Mouse (Mus musculus) liver, embryonic 14.5 days (tissue): Measurements from ENCODE around the gene Lrrc29. TPM values are rescaled to one million over a fixed set of nuclear protein-coding genes. Genes with fewer than 3 reads are reported as not detected.
A peak's percentile ranks its signal among the peaks of the same experiment; 100 is the strongest.

Experiments used
- ATAC-seq: fragments of 200-750 bp; cut with Nextera tagmentation; 2 replicates; pipeline ENCODE4 v1.8.0; 2017; ENCODE audit warnings: moderate number of reproducible peaks, mild to moderate bottlenecking, moderate library complexity; ENCODE audit not compliant: insufficient read depth
- DNase-seq, 3 experiments: peaks; one replicate each; pipeline ENCODE4 v3.0.0-alpha.2; 2012 to 2013; ENCODE audit warnings: low read depth in 3 of 3, low spot score in 3 of 3
- H3K27ac ChIP-seq: fragments of 300-500 bp; sonication (generic); 2 replicates; pipeline ENCODE4 v1.5.1; 2014; ENCODE audit warnings: moderate library complexity, mild to moderate bottlenecking, control low read depth, inconsistent platforms
- H3K27me3 ChIP-seq: fragments of 300-500 bp; sonication (generic); 2 replicates; pipeline ENCODE4 v1.6.1; 2014; ENCODE audit warnings: mild to moderate bottlenecking, low read length, moderate library complexity; ENCODE audit not compliant: control insufficient read depth, insufficient read depth
- H3K36me3 ChIP-seq: fragments of 300-500 bp; sonication (generic); replicated peaks from 2 replicates; pipeline ENCODE4 v1.6.1; 2014; ENCODE audit warnings: low read depth; ENCODE audit not compliant: control insufficient read depth, insufficient read depth
- H3K4me1 ChIP-seq, 2 experiments: fragments of 200-500 bp in 1 of 2; fragments of 300-500 bp in 1 of 2; sonication (generic) in 1 of 2; replicated peaks; 2 replicates each; pipeline ENCODE4 v1.6.1; 2012 to 2014; ENCODE audit warnings: antibody characterized with exemption in 1 of 2, inconsistent platforms in 1 of 2, low read length in 1 of 2; ENCODE audit not compliant: control insufficient read depth in 2 of 2, insufficient read depth in 2 of 2
- H3K4me2 ChIP-seq: fragments of 300-500 bp; sonication (generic); 2 replicates; pipeline ENCODE4 v1.6.1; 2014; ENCODE audit warnings: low read depth, mild to moderate bottlenecking, control low read depth, moderate library complexity
- H3K4me3 ChIP-seq, 2 experiments: fragments of 200-500 bp in 1 of 2; fragments of 300-500 bp in 1 of 2; sonication (generic) in 1 of 2; 2 replicates each; pipeline ENCODE4 v1.5.1; 2012 to 2014; ENCODE audit warnings: low read depth in 2 of 2, low read length in 2 of 2, mild to moderate bottlenecking in 2 of 2, control low read depth in 1 of 2, inconsistent platforms in 1 of 2, moderate library complexity in 1 of 2; ENCODE audit not compliant: insufficient read depth in 1 of 2
- H3K9ac ChIP-seq: fragments of 300-500 bp; sonication (generic); replicated peaks from 2 replicates; pipeline ENCODE4 v1.6.1; 2014; ENCODE audit warnings: mild to moderate bottlenecking, control low read depth, moderate library complexity
- H3K9me3 ChIP-seq: fragments of 300-500 bp; sonication (generic); 2 replicates; pipeline ENCODE4 v1.6.1; 2016; ENCODE audit warnings: low read length, mixed read lengths; ENCODE audit not compliant: control insufficient read depth
- CTCF ChIP-seq: IDR thresholded peaks from 2 replicates; pipeline ENCODE4 v1.5.1; 2016; ENCODE audit warnings: antibody characterized with exemption, low read depth, control low read depth
- EP300 ChIP-seq: IDR thresholded peaks from 2 replicates; pipeline ENCODE4 v1.6.1; 2016; ENCODE audit warnings: antibody characterized with exemption, low read depth
- WGBS: fragments of 180-500 bp; shearing (Covaris S2); extraction: QIAGEN DNeasy Blood & Tissue Kit; methylation state at CpG from one replicate; pipeline ENCODE4 v1.1.7; 2014; ENCODE audit not compliant: insufficient replicate concordance; 5-methylcytosine and 5-hydroxymethylcytosine counted together
- polyA plus RNA-seq, 2 experiments: library from polyadenylated mRNA; depleted of rRNA in 1 of 2; stranded (reverse) in 1 of 2; unstranded in 1 of 2; fragments of >200 nt; fragmentation: Nextera tagmentation in 1 of 2; extraction: Ambion mirVana in 1 of 2; gene quantifications; 2 replicates each; pipeline versions ENCODE4 v1.2.1 to v1.2.3; 2012 to 2014

The Lrrc29 gene
- 10.4 and 12.1 TPM in 2 replicates for polyA plus RNA-seq (2012; rRNA removed)
- 9.1 and 11.4 TPM in 2 replicates for polyA plus RNA-seq (2014; fragmentation: Nextera tagmentation; extraction: Ambion mirVana)

DNA sequence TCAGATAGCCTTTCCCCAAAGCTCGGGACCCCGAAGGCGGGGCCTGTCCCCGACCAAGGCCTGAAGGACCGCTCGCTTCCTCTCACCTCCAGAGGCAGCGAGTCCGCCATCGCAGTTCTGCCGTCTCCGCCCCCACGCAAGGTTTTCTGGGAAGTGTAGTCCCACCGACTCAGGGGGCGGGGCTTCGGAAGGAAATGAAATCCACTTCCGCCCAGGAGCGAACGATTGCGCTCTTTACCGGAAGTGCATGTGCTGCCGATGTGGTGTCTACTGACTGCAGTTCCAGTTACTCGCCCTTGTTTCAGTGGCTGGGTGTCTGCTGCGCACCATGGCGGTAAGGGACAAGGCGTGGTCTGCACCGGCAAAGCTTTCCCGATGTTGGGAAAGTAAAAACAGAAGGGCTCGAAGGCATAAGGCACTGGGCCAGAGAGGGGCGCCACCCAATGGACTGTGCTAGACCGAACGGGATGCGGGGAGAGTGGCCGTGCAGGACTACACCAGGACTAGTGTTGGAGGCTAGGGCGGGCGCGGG is at the start of gene Lrrc29, which contains the start of gene Tmem208:
Gene Lrrc29 (minus strand): TSS at position 138 of the 532 bp plus-strand sequence.
Gene Tmem208 (plus strand): TSS at position 214 of the 532 bp plus-strand sequence.
- under 1% methylated on average over 36 of the region's 36 CpGs for WGBS
- peaks cover 34 to 38% of the 10 kb centered on the region in 2 experiments for H3K4me1 ChIP-seq

GRCm38 (mm10) chr8:105374513-105374966 is 48.5 kb upstream of the Lrrc29 start:
- DNase-seq (peak in 1 of 3 experiments; percentile 22), ATAC-seq (peak; percentile 39; the same call in 1 of the 2 replicates)
- H3K36me3 ChIP-seq, result no peaks in the 10 kb centered on the region
- TF ChIP-seq EP300, result no peak
- TF ChIP-seq CTCF, result peak; percentile 90
- peak overlapping the region; percentile 16; the same call in 1 of the 2 replicates for H3K4me2 ChIP-seq
- no peaks in the 10 kb centered on the region for H3K4me1 ChIP-seq
- H3K27me3 ChIP-seq, result no peaks in the 10 kb centered on the region
- no peak overlapping the region for H3K27ac ChIP-seq
- H3K4me3 ChIP-seq, result no peak overlapping the region
- WGBS, result 29% methylated on average over 33 of the region's 33 CpGs
- H3K9ac ChIP-seq, result no peak overlapping the region
- H3K9me3 ChIP-seq, result no peaks in the 10 kb centered on the region

More for the DNA sequence above, at the start of gene Lrrc29, which contains the start of gene Tmem208:
- no peaks in the 10 kb centered on the region for H3K9me3 ChIP-seq
- H3K27me3 ChIP-seq, result no peaks in the 10 kb centered on the region
- DNase-seq (peak; percentile 96), ATAC-seq (peak; percentile 77)
- H3K36me3 ChIP-seq, result peaks cover 30% of the 10 kb centered on the region
- no peak for TF ChIP-seq EP300
- TF ChIP-seq CTCF, result peak; percentile 81
- peak within 1 kb of the TSS; percentile 75 to 94 for H3K4me3 ChIP-seq
- peak within 1 kb of the TSS; percentile 93 for H3K4me2 ChIP-seq
- H3K27ac ChIP-seq, result peak within 1 kb of the TSS; percentile 98
- peak within 1 kb of the TSS; percentile 83 for H3K9ac ChIP-seq

- H3K27me3 ChIP-seq, result no peaks in the 10 kb centered on the region
- H3K9me3 ChIP-seq, result no peaks in the 10 kb centered on the region
- no peak for ATAC-seq
- no peaks in the 10 kb centered on the region for H3K4me1 ChIP-seq
- DNase-seq, result no peak
- H3K4me3 ChIP-seq, result no peak within 1 kb of the TSS
- H3K4me2 ChIP-seq, result no peak within 1 kb of the TSS
- H3K9ac ChIP-seq, result no peak within 1 kb of the TSS
- WGBS, result 40% methylated on average over 2 of the region's 2 CpGs
- TF ChIP-seq EP300 (no peak), CTCF (no peak)
- H3K36me3 ChIP-seq, result no peaks in the 10 kb centered on the region
- no peak within 1 kb of the TSS for H3K27ac ChIP-seq
These were observed 47.0 kb upstream of the Lrrc29 start, which contains the start of gene Plekhg4 for GRCm38 (mm10) chr8:105373032-105373431. TSS of gene Plekhg4 (plus strand) at chr8:105373274.

DNA sequence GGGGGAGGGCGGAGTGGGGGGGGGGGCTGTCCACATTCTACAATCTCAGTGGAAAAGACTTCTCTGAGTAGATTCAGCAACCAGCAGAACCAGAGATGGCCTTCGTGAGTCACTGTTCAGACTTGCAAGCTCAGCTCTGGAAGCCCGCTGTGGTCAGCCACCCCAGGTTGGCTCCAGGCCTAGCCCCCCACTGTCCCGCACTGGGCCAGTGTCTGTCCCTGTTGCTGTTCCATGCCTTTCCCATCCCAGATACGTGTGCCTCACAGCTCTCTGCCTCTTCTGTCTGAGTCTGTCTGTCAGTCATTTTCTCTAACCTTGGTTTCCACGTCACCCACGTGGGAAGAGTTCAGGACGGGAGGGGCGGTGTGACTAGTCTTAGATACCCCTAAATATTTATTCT is 46.4 kb upstream of the Lrrc29 start:
- no peak overlapping the region for H3K4me3 ChIP-seq
- no peaks in the 10 kb centered on the region for H3K27me3 ChIP-seq
- no peak overlapping the region for H3K4me2 ChIP-seq
- no peak for TF ChIP-seq EP300
- no peak for TF ChIP-seq CTCF
- no peaks in the 10 kb centered on the region for H3K9me3 ChIP-seq
- DNase-seq (no peak), ATAC-seq (no peak)
- no peak overlapping the region for H3K9ac ChIP-seq
- 68% methylated on average over 9 of the region's 9 CpGs for WGBS
- no peaks in the 10 kb centered on the region for H3K36me3 ChIP-seq
- H3K27ac ChIP-seq, result no peak overlapping the region
- no peaks in the 10 kb centered on the region for H3K4me1 ChIP-seq

- Histone ChIP-seq H3K9me3 (no peaks in the 10 kb centered on the region), H3K36me3 (no peaks in the 10 kb centered on the region), H3K9ac (no peak overlapping the region), H3K4me1 (no peaks in the 10 kb centered on the region; a peak in 1 of 4 replicates), H3K27ac (no peak overlapping the region), H3K4me2 (no peak overlapping the region), H3K4me3 (no peak overlapping the region), H3K27me3 (no peaks in the 10 kb centered on the region)
- WGBS, result 42% methylated on average over 2 of the region's 2 CpGs
- peak; percentile 57 for TF ChIP-seq CTCF
- TF ChIP-seq EP300, result no peak
- ATAC-seq (no peak), DNase-seq (no peak)
These were observed 41.0 kb upstream of the Lrrc29 start for GRCm38 (mm10) chr8:105367107-105367506.
